Mouse (Mus musculus) heart, adult 11 months (tissue): ENCODE results near the gene Ppp1r9b.

Experiments used
- DNase-seq: peaks from one replicate; pipeline ENCODE4 v3.0.0; 2022

Gene Ppp1r9b

GRCm38 (mm10) chr11:94978178-94978915 lies 12.5 kb upstream of the Ppp1r9b start:
- no peak for DNase-seq

- peak; percentile 99 for DNase-seq
These were observed 11.9 kb upstream of the Ppp1r9b start for GRCm38 (mm10) chr11:94978947-94979346.

DNA sequence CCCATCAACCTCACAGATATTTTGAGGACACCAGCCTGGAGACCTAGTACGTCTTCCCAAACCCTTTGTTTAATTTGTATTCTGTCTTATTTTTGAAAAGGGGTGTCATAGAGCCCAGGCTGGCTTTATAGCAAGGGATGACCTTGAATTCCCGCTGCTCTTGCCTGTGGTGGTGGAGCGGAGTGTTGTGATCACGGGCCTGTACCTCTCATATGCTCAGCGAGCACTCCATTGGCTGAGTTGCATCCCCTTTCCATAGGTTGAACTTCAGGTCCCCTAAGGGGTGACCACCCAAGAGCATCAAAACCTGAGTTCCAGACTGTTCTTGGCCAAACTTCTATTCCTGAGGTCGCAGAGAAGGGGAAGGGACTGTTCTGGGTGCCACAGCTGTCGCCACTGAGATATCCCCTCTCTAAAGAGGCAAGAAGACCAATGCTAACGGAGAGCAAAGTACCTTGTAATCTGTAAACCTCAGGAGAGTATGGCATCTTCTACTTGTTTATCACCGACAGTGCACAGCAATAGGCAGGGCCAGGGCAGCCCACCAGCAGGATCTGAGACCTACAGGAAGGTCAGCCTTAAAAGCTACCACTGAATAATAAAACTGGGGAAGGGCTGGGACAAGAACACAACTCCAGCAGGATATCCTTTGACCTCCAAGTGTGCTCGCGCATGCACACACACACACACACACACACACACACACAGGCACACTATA lies 11.2 kb upstream of the Ppp1r9b start:
- DNase-seq = no peak

DNA sequence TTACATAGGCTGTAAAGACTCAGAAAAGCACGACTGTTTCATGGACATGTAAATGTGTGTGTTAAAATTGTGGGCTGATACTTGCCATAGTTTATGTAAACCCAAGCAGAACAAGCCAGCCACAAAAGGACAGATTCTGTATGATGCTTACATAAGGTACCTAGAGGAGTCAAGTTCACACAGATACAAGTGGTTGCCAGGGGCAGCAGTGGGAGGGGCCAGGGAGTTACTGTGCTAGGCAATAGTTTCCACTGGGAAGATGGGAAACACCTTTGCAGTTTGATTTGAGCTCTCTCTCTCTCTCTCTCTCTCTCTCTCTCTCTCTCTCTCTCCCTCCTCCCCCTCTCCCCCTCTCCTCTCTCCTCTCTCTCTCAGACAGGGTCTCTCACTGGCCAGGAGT lies 5.7 kb upstream of the Ppp1r9b start:
- no peak for DNase-seq

- no peak for DNase-seq
These were observed 5.0 kb upstream of the Ppp1r9b start for GRCm38 (mm10) chr11:94985822-94986221.

DNA sequence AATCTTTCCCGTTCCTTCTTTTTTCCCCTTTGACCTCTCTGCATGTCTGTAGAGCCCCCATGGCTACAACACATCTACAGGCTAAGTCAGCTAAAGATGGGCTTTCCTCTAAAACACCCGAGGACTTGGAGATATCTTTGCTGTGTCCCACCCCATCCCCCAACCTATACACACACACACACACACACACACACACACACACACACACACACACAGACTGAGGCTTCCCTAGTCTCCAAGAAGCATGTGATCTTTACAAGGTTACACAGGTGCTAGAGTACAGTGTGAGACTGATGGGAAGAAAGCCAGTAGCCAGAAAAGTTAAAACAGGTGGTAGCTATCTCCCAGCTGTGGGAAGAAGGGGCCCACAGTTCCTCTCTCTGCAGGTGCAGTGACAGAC lies 4.4 kb upstream of the Ppp1r9b start:
- DNase-seq = no peak

DNA sequence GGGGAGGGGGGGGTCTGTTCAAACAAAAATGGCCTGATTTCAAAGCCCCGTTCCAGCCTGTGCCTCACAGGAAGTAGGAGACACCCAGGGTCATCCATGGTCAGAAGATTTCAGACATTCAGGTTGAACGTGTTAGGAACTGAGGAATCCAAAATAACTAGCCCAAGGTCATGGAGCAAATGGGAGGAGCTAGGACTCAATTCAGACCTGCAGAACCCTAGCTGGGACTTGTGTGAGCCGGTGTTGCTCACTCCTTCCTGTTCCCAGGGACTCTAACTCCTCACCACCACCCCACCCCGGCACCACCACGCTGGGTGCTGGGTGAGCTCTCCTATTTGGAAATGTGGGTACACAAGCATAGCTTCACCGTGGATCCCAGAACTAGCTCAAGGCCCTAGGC lies 3.5 kb upstream of the Ppp1r9b start:
- DNase-seq = no peak

GRCm38 (mm10) chr11:94987851-94988250 lies 3.0 kb upstream of the Ppp1r9b start:
- peak; percentile 93 for DNase-seq

DNA sequence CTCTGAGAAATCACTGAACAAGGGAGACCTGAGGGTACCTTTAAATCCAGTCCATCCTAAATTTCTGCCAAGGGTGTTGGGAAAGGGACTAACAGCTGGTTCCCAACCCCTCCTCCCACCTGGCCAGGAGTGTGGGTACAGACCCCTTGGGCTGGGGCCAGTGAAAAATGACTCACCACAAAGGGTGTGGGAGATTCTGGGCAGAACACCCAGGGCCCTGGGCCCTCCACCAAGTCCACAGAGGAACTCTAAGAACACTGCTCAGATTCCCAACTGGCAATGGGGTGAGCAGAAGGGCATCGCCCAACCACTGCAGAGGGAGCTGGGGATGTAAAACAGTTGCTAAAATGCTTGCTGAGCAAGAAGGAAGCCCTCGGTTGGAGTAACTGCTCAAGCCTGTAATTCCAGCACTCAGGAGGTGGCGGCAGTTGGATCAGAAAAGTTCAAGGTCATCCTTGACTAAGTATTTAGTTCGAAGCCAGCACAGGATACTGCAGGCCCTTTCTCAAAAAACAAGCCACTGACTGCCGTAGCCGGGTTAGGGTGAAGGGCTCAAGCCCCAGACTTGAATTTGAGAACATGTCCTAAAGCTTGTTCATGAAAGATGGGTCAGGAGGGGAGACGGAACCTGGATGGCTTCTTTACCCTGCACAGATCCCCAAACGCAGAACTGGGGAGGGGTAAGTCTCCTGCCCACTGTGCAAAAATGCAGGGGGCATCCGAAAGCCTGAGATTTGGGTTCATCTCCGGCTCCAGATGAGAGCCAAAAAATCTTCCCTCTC lies 1.9 kb upstream of the Ppp1r9b start:
- peak; percentile 97 for DNase-seq

GRCm38 (mm10) chr11:94989562-94990017 lies 1.2 kb upstream of the Ppp1r9b start:
- DNase-seq = peak; percentile 99

- DNase-seq = no peak
These were observed 610 bp upstream of the Ppp1r9b start for GRCm38 (mm10) chr11:94990102-94990748.

GRCm38 (mm10) chr11:94991641-94992479 lies 1.0 kb downstream of the Ppp1r9b start:
- peak; percentile 96 for DNase-seq

DNA sequence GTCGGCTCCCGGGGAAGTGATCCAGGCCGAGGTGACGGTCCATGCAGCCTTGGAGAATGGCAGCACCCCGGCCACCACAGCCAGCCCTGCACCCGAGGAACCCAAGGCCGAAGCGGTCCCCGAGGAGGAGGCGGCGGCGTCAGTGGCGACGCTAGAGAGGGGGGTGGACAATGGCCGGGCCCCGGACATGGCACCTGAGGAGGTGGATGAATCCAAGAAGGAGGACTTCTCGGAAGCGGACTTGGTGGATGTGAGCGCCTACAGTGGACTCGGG lies 1.6 kb downstream of the Ppp1r9b start:
- DNase-seq = no peak

DNA sequence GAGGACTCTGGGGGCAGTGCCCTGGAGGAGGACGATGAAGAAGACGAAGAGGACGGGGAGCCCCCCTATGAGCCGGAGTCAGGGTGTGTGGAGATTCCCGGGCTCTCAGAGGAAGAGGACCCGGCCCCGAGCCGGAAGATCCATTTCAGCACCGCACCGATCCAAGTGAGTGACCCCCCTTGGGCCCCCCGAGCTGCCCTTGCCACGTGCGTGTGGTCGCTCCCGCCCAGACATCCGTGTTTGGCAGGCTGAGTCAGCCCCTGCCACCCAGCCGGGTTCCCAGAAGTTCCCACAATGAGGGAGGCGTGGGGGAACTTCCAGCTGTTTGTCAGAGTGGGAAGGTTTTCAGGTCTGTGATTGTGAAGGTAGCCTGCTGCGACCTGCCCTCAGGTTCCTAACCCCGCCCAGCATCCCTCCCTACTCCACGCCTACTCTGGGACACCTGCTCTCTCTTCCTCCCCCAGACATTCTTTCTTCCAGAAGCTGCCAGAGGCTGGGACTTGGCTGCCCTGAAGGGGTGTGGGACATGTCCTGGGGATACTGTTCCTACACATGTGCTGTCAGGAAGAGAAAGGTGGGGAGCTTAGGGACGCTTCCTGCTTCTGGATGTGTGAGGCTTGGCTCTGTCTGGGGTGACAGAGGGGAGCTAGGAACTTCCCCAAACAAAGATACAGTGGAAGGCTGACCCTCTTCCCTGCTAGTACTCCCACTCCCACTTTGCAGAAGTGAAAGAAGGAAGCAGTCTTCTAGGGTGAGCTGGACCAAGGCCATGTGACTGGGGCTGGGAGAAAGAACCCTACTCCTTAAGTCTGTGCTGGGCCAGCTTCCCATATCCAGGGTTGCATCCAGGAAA lies 2.1 kb downstream of the Ppp1r9b start:
- DNase-seq = peak; percentile 98

- peak; percentile 97 for DNase-seq
These were observed 3.5 kb downstream of the Ppp1r9b start for GRCm38 (mm10) chr11:94994208-94994814.

- peak; percentile 92 for DNase-seq
These were observed 4.3 kb downstream of the Ppp1r9b start for GRCm38 (mm10) chr11:94994947-94995772.

- DNase-seq = no peak
These were observed 5.3 kb downstream of the Ppp1r9b start for GRCm38 (mm10) chr11:94996101-94996500.

DNA sequence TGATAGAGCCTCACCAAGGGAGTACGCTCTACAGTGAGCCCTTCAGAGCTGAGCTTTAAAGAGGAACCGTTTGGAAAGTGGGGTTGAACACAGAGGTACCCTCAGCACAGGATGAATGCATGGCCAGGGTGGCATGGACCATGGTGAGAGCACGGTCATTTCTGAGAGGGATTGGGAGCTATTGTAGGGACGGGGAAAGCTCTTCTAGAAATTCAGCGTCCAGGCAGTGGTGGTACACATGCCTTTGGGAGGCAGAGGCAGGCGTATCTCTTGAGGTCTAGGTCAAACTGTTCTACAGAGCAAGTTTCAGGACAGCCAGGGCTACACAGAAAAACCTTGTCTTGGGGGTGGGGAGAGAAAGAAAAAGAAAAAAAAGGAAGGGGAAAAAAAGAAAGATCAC lies 6.1 kb downstream of the Ppp1r9b start:
- DNase-seq = no peak

DNA sequence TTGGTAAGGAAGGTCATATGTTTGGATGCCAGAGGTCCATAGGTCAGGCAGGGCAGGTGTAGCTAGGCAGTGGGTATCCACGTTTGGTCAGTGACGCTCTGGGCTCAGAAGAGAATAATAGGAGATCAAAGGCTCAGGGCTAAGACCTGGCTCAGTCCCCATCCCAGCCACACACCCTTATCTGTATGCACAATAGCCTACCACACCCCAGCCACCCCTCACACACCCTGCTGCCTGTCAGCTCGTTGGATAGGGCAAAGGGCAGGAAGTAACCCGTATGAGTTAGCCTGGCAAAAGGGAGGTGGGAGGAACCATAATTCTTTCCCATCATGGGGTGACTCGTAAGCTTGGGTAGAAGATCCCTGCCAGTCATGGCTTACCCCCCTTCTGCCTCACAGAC lies 6.8 kb downstream of the Ppp1r9b start:
- DNase-seq = peak; percentile 95

GRCm38 (mm10) chr11:94998041-94998531 lies 7.3 kb downstream of the Ppp1r9b start:
- peak; percentile 98 for DNase-seq
